Mouse (Mus musculus): ENCODE measurements at regions not wholly inside any gene's neighbourhood (a gene's known extent, or its start where the extent isn't known, plus 50 kb on each side); places are given as distances from the start of the nearest gene placed in this dataset.

DNA sequence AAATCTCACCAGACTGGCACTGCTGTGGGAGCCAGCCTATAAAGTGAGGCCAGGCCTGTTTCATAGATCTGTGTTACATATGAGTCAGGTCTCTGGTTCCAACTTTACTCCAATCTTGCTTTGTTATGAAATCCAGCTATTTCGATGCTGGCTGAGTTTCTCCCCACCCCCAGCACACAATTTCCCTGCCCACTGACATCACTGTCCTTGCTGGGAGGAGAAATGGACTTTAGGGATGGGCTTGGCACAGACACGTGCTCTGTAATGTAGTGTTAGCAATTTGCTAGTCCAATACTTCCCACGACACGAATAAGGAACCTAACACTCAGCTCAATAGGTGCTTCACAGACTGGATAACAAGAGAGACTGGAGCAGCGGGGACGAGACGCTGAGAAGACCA, 79.5 kb upstream of the Pcsk6 start:
- TF ChIP-seq GATA1 (IDR thresholded peaks at IDR 0.05; ENCODE audit: borderline replicate concordance, low read length) = no peak
- no peak for TF ChIP-seq FLI1 (IDR thresholded peaks at IDR 0.05; ENCODE audit: low read length)
